Mouse (Mus musculus) NIH3T3 (cell line): ENCODE measurements around the gene Fxr1.
"Not testable (repeated sequence)": the region's sequence is repeated elsewhere in the genome, so short reads cannot be mapped to it uniquely, and the experiment has no call there.

Source experiments
- DNase-seq: peaks from one replicate; pipeline ENCODE4 v3.0.0-alpha.2; 2012; ENCODE audit warnings: low read depth

Gene Fxr1

GRCm38 (mm10) chr3:34019540-34020381 is at the start of gene Fxr1:
Gene Fxr1 (plus strand): TSS chr3:34019943.
- DNase-seq: peak; percentile 95

- no peak for DNase-seq
Measured at GRCm38 (mm10) chr3:33979395-33979794, 40.3 kb upstream of the Fxr1 start.

DNA sequence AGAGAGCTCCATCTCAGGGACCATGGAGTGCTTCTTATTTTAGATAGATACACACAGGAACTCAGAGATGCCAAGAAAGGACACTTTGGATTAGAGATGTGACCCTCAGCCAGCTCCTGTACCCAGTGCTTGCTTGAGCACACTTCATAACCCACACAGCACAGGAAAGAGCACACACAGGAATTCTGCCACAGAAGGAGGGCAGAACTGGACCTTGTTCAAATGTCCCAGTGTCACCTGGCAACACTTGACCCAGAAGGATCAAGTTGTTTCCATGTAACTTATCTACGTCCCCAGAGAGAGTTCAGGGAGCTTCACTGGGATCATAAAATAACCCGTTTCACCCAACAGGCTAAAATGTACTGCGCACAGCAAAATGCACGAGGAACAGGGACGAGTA is 37.0 kb upstream of the Fxr1 start:
- DNase-seq: no peak

DNA sequence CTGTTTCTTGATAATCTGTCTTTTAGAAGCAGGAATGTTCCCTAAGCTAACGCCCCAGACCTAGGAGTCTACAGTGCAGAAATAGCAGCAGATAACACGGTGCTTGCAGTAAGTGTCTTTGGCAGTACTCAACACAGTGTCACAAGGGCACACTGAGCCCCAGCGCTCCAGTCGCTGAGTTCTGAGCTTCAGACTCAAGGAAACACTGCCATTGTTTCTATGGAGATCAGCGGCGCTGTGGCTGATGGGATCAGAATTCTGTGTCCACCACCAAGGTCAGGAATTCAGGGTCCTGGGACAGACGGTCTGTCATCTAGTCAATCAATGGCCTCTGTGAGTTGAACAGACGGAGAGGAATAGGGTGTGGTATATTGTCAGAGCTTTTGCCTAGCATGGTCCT is 30.4 kb upstream of the Fxr1 start:
- DNase-seq: no peak

DNA sequence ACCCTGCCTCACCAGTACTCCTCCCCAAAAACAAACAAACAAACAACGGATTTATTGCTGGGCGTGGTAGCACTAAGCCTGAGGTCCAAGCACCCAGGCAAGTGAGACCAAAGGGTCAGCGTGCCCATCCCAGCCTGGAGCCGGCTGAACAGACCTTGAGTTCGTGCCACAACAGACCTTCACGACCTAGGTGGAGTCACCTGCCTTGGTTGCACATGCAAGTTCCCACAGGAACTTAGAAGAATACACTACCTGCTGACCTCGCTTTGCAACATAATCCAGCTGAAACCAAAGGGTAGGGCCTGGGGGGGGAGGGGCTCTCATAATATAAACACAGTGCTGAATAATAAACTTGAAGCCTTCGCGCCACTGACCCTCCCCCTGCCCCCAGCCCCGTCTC is 29.3 kb upstream of the Fxr1 start:
- no peak for DNase-seq

- DNase-seq: no peak
Measured at GRCm38 (mm10) chr3:33990921-33991320, 28.8 kb upstream of the Fxr1 start.

DNA sequence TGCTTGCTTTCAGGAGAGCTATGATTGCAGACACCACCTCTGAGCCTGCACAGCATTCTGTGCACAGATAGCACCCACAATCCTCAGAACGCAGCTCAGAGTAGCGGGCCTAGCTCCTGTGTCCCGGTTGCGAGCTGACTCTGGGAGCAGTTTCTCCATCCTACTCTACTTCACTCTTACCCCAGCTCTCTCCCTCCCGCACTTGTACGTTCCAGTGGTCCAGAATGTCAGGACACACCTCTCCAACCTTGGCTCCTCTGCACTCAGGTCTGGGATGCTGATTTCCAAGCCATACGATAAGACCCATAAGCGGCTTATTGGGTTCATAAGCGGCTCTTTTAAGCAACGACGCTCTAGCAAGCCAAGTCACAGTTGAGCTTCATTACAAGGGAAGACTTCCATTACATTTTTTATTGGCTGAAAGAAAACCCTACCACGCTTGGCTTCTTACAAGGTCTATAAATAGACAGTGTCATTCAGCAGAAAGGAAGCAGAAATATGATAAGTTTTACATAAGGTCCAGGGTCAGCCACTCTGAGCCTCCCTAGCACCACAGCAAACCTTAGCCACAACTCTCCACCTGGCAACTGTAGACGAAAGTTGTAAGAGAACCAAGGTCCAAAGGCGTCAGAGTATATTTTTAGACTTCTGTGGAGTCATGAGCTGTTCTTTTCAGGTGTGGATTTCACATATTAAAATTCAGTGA is 26.2 kb upstream of the Fxr1 start:
- DNase-seq: no peak

DNA sequence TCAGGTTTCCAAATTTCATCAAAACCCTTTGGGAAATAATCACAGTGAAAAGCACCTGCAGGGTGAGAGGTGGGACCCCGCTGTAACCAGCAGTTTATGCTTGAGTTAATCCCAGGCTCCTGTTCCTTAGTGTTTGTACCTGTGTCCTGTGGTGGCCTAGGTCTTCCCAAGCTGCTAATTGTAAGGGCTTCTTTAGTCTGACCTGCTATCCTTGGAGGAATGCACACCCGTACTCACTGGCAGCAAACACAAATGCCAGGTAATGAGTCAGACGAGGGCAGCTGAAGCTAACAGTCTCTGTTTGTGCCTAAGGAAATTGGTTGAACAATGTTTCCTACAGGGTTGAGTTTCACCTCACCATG is 25.6 kb upstream of the Fxr1 start:
- no peak for DNase-seq

GRCm38 (mm10) chr3:34001691-34002090 is 18.1 kb upstream of the Fxr1 start:
- not testable (repeated sequence) for DNase-seq

DNA sequence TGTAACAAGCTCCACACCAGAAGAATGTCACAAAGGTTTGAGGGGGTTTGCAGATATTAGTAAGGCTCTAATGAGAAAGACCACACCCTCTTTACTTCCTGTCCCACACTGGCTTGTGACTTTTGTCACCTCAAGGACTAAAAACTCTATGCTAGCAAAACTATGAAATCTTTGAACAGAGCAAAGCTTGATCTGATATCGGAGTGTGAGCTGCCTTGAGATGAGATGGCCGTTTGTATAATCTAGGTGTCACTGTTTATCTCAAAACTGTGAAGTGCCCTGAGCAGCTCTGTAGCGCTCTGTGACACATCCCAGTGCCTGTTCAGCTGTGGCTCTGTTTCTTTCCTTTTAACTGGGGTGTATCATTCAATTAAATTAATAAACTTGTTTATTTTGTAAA is 15.9 kb upstream of the Fxr1 start:
- no peak for DNase-seq

GRCm38 (mm10) chr3:34006301-34006700 is 13.4 kb upstream of the Fxr1 start:
- no peak for DNase-seq

DNA sequence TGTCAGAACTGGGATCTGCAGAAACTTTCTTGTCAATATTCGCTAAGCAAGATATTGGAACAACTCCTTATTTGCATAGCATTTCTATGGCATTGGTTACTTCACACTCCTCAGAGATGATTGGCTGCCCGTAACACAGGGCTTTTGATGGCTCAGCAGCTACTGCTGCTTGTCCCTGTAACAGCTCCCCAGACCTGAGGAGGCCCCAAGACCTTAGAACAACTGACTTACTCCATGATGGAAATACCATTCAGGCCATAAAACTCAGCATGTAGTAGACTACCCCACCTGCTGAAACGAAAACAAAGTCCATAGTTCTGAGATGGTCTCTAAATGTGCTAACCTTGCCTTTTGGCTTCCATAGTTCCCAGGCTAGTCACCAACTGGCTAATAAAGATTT is 12.9 kb upstream of the Fxr1 start:
- no peak for DNase-seq

GRCm38 (mm10) chr3:34007611-34008010 is 12.1 kb upstream of the Fxr1 start:
- no peak for DNase-seq

DNA sequence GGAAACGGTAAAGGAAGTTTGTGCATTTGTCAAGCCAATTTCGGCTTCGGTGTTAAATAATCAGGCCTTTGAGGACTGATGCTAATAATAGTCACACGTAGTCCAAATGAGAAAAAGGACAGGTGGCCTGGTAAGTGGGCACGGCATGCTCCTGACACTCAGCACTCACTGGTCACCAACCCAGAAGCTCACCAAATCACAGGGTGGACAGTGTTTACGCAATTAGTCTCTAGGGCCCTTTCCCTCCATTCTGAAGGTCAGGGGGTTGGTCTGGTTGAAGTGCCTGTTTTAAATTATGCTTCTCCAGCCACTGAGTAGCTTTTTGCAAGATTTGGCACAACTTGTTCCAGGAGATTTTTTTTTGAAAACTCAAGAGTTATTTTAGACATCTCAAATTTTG is 11.6 kb upstream of the Fxr1 start:
- peak; percentile 11 for DNase-seq

- DNase-seq: peak; percentile 31
Measured at GRCm38 (mm10) chr3:34020382-34021258, 877 bp downstream of the Fxr1 start.

DNA sequence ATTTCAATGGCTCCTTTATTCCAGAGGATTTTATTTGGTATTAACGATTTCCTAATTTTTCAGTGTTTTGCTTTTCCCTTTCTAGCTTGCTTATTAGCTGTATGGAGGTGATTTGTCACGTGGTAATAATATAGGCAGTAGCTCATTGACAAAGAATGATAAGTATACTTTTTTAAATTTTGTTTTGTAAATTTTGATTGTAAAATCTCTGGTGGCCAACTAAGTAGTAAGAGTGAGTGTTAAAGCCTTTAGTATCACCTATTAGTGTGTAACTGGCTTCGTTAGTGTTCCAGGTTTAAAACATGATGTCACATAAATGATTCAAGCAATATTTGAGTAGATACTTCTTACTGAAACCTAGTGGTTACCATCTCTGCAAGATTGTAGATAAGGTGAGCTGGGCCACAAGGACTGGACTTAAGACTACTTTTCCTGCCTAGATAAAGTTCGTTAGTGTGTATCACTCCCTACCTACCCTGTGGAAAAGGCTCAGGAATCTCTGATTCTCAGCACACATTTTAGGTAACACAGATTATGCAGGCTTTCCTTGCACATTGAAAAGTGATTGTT is 1.6 kb downstream of the Fxr1 start:
- no peak for DNase-seq

DNA sequence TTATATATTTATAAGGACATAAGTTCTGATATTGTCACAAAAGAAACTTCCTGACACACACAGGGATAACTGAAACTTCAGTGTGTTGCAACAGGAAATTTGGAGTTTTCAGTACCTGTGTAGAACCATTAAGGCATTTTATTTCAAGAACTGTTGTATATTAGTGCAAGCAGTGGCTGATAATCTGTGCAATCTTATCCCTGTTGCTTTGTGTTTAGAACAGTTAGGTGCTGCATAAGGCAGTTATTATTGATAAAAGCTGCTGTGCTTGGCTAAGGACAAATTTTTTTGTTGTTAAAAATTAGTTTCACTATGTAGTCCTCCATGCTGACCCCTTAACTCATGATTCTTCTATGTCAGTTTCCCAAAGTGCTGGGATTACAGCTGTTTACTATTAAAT is 9.2 kb downstream of the Fxr1 start:
- DNase-seq: no peak

- no peak for DNase-seq
Measured at GRCm38 (mm10) chr3:34030601-34031000, 10.9 kb downstream of the Fxr1 start.

GRCm38 (mm10) chr3:34033720-34034364 is 14.1 kb downstream of the Fxr1 start:
- no peak for DNase-seq

DNA sequence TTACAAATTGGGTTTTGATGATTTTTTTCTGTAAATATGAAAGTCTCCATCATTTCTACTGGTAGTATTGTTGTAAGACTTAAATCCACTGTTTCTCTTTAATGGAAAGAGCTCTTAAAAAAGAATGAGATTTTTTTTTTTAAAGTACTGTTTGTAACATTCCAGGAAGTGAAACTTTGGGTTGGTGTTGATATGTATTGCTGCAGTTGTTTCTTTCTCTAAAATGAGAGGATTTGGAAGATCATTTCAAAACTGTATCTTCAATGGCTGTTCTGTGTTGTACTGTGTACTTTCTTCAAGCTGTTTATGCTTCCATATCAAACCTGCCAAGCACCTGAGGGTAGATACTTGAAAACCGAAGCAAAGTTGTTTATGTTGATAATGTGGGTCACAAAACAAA is 15.1 kb downstream of the Fxr1 start:
- no peak for DNase-seq

DNA sequence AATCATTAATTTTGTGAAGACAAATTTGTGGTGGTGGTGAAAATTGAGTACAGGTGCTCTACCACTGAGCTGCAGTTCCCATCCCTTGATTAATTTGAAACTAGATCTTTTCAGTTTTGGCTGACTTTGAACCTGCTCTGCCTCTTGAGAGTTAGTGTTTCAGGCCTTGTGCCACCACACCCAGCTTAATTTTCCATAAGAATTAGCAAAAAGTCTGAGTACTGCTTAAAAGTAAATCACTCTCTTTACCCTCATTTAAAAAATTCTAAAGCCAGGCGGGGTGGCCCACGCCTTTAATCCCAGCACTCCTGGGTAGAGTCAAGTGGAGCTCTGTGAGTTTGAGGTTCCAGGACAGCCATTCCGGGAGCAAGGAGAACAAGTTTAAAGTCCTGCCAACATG is 16.0 kb downstream of the Fxr1 start:
- no peak for DNase-seq

DNA sequence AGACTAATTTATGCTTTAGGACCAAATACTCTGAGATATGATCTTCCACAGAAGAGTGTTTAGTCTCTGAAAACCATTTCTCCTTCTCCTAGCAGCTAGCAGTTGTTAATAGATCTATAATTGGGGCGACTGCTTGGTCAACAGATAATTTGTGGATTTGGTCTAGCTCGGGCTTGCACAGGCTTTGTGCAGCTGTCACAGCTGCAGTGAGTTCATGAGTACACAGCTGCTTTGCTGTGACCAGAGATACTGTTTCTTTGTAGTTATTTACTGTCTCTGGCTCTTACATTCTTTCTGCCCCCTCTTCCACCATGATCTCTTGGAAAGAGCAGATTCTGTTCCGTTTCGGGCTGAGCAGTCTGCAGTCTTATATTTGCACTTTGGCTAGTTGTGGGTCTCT is 22.2 kb downstream of the Fxr1 start:
- no peak for DNase-seq
